Mouse (Mus musculus) B cell, adult 2 months (primary cell): Measurements from ENCODE around the gene Ccdc88c.

Source experiments
- DNase-seq, 2 experiments: peaks; one replicate each; pipeline ENCODE4 v3.0.0; 2022

Ccdc88c gene

GRCm38 (mm10) chr12:100924646-100925339, 104.1 kb downstream of the Ccdc88c start:
- no peak for DNase-seq

- no peak for DNase-seq
Measured at GRCm38 (mm10) chr12:100910731-100911130, 118.1 kb downstream of the Ccdc88c start.

GRCm38 (mm10) chr12:100909765-100910164, 119.1 kb downstream of the Ccdc88c start:
- DNase-seq = no peak

DNA sequence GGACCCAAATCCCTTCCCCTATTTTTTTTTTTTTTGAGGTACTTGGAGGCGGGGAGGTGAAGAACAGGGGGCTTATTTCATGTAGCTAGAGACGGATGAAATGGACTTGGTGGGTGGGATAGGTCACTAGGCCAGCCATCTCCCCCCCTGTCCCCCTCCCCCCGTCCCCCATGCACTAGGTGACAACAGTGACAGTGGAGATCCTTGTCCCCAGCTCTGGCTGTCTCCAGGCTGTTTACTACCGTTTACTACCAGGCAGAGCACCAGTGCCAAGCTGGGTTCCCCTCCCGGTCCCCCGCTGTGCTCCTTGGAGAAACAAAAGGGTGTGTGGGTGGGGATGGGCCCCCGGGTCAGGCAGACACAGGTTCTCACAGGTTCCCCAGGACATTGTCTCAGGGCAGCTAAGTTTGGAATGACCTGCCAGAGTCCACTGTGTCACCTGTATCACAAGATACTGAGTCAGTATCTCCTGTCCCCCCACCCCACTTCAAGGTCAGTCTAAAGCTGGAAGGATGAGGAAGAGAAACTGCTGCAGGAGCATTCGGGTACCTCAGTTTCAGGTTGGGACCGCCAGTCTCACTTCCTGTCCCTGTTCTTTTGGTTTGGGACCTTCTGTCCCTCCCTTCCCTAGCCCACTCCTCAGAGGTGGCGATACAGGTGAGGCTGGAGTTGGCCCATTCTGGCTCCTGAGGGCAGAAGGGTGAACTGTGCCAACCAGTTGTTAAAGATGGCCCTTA, 120.4 kb downstream of the Ccdc88c start:
- DNase-seq = peak; percentile 33 to 36

- peak in 1 of 2 experiments; percentile 10 for DNase-seq
Measured at GRCm38 (mm10) chr12:100907598-100908297, 121.1 kb downstream of the Ccdc88c start, which contains the start of gene Gpr68. Gene Gpr68, minus strand, starts transcription at chr12:100908198.

DNA sequence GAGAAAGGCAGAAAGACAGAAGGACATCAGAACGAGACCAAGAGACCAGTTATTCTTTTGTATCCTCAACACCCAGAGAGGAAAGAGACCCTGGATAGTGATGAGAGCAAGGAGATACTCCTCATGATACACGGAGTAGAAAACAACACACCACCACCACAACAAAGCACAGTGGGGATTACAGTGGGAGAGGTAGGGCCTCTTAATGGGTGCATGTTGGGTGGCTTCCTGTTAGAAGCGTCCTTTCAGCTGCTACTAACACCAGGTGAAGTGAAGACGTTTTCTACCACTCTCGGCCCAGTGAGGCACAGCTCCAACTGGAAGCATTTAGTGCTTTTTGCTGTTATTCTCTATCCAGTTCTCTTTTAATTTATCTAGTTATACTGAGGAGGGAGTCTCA, 122.0 kb downstream of the Ccdc88c start:
- DNase-seq = no peak

DNA sequence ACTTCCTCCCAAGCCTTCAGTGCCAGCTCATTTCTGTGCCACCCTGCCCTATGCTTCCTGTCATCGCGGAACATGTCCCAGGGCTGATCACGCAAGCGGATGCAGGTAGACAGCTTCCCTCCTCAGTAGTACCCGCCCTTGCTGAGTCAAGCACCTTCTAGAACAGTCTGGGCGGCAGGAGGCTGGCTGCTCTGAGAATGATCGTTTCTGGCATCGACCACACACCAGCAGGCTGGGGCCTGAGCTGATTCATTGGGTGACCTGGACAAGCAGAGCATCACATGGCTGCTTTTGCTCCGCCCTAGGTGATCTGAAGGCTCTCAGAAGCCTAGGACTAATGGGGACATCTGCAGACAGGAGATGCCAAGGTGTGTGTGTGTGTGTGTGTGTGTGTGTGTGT, 125.1 kb downstream of the Ccdc88c start:
- peak; percentile 22 to 27 for DNase-seq

DNA sequence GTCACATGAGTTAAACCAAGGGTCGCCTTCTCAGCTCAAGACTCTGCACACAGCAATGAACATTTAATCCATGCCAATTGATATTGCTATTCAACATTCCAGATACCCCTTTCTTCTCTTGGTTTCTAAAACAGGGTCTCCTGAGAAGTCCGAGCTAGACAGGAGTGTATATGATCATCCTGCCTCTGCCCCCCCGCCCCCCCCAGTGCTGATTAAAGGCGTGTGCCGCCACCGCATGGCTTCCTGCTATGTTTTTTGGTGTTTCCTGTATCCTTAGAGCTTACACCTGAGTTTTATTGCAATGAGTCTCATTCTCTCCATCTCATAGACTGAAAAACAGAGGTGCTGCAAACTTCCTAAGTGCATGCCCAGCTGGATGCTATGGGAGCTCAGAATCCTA, 127.5 kb downstream of the Ccdc88c start:
- DNase-seq = no peak

DNA sequence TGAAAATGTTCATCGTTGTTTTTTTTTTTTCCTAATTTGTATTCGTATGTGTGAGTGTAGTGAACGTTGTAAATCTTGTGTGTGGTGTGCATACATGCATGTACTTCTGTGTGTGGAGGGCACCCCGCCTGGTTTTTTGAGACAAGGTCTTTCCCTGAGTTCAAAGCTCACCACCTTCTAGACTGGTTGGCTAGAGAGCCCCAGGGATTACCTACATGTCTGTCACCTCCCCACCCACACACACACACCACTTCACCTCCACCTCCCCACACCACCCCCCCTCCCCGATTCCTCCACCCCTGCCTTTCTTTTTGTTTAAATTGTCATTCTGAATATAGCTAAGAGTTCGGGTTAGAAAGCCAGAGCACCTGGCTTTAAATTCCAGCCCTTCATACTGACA, 128.0 kb downstream of the Ccdc88c start:
- DNase-seq = no peak

GRCm38 (mm10) chr12:100899111-100899640, 129.7 kb downstream of the Ccdc88c start:
- DNase-seq = peak; percentile 12 to 24

GRCm38 (mm10) chr12:100897736-100898650, 130.9 kb downstream of the Ccdc88c start:
- no peak for DNase-seq

DNA sequence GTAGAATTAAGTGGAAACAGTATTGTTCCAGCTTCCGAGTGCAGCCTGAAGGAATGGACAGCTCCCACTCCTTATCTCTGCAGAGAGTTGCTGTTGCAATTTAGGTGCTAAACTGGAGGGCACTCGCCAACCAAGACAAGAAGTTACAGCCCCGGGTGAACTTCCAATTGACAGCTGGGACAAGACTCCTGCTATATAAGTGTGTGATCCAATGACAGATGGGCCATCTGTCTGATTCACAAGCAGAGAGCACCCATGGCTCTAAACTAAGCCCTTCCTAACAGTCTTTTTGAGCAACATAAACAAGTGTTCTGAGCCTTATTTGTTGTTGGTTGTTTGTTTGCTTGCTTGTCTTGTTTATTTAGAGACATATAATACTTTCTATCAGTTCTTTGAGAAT, 132.2 kb downstream of the Ccdc88c start:
- DNase-seq = no peak

DNA sequence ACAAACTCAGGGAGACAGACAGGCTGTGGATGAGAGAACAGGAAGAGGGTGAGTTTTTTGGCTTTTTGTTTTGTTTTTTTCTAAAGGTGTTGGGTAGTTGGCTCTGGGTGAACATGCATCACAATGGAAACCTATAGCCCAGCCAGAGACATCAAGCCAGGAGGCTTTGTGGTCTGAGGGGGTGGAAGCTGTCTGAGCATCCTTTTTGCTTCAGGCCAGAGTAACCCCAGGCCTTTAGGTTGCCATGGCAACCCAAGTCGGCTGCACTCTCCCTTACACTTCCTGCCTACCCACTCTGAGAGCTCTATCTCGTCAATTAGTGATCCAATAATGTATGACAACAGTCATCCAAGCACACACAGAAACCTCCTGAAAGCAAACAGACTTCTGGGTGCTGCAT, 133.4 kb downstream of the Ccdc88c start:
- no peak for DNase-seq

DNA sequence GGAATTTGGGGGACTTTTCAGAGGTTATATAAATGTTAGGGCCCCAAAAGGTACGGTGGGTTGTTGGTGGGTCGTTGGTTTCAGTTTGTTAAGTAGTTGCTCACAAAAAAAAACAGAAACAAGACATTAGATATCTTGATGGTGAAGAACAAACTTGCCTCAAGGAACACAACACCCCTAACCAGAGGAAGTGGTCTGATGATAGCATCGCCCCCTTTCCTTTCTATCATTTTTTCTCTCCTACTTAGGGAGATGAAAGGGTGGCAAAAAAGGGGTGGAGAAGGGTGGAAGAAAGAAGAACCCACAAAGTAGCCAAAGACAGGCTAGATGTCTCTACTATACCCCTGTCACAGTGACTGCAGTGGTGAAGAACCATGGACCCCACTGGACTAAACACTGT, 138.3 kb downstream of the Ccdc88c start:
- no peak for DNase-seq

DNA sequence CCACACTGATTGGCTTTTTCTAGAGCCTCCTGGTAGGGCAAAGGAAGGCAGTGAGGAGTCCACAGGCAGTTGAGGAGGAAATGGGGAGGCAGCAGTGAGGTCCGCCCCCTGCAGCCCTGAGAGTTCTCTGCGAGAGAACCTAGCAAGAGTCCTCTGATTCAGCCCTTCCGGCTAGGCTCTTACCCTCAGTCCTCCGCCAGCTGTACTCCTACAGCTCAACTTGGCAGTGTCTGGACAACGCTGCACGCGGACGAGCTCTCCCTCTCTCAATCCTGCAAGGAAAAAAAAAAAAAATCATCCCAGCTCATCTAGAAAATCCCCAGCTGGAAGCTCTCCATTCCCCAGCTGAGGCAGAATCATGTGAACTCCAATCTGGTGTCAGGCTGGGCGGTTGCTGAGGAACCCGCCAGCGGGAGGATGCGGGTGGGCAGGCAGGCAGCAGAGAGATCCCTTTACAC, 141.0 kb downstream of the Ccdc88c start:
- DNase-seq = no peak

DNA sequence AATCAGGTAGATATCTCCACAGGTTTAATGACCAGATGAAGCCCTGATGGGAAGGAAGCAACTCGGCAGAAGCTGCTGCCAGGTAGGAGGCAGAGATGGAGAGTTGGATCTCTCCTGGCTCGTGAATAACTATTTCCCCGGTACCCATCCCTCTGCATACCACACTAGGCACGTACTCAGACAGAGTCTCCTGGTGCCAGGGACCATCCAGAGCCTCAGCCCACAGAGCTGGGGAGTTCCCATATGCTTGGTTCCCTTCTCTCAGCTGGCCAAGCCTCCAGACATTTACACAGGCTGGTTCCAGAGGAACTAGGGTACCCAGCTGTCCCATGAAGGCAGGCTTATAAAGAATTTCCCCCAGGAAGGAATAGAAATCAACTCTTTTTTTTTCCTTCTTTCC, 142.0 kb downstream of the Ccdc88c start:
- DNase-seq = no peak

- DNase-seq = no peak
Measured at GRCm38 (mm10) chr12:100885585-100885984, 143.3 kb downstream of the Ccdc88c start.

DNA sequence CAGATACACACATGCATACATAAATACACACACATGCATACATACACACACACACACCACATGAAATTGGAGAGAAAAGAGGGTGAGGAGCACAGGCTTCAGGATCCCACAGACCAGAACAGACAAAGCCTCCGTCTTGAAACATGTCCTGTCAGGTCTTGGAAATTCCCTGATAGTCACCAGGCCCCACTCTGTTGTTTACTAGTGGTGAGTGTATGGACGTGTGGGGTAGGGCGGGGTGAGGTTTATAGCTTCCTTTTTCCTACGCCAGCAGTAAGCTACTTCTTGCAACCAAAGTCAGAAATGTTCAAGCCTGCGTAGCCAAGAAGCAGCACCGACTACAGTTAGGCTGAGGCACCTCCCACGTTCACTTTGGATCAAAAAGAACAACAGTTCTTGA, 145.7 kb downstream of the Ccdc88c start:
- peak; percentile 53 to 58 for DNase-seq

GRCm38 (mm10) chr12:100878556-100878955, 150.3 kb downstream of the Ccdc88c start:
- no peak for DNase-seq

GRCm38 (mm10) chr12:100877936-100878335, 150.9 kb downstream of the Ccdc88c start:
- no peak for DNase-seq

DNA sequence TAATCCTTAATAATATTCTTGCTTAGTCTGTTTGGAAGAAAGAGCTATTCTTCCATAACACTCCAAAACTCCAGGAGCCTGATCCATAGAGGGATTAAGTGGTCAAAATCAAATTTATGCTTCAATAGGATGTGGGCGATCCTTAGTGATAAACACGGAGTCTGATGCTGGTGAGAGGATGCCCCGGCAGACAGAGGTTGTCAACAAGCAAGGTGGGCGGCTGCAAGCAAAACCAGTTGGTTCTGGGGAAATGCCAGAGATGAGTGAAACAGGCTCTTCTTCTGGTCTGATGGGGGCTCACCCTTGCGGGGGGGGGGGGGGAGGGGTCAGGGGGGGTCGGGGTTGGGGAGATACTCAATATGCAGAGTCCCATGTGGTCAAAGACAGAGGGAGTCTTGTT, 152.9 kb downstream of the Ccdc88c start:
- no peak for DNase-seq

GRCm38 (mm10) chr12:100875553-100875952, 153.3 kb downstream of the Ccdc88c start:
- DNase-seq = no peak
